Mouse (Mus musculus): ENCODE data around the gene Cep170.

- TF ChIP-seq CTCF (IDR thresholded peaks at IDR 0.05; ENCODE audit: control insufficient read depth, insufficient read depth, low read length) (no peak), POLR2A (IDR thresholded peaks at IDR 0.05; ENCODE audit: borderline replicate concordance, control insufficient read depth, low read depth, low read length) (no peak)
These were observed 21.0 kb upstream of the Cep170 start for GRCm38 (mm10) chr1:176834880-176835279.

All from bone marrow, adult 2 months (tissue).